Mouse (Mus musculus): Measurements from ENCODE around the gene Plk2. TPM values are rescaled to one million over a fixed set of nuclear protein-coding genes. Genes with fewer than 3 reads are reported as not detected.
"Not testable (repeated sequence)": the region's sequence is repeated elsewhere in the genome, so short reads cannot be mapped to it uniquely, and the experiment has no call there.

Plk2 gene
- 40.5 and 51.0 TPM in 2 replicates for polyA plus RNA-seq (2016; fragmentation: Nextera tagmentation; extraction: Ambion mirVana)

- WGBS: under 1% methylated on average over 70 of the region's 71 CpGs
- Histone ChIP-seq H3K27ac (replicated peaks) (peak within 1 kb of the TSS; percentile 87), H3K36me3 (peaks cover 21% of the 10 kb centered on the region), H3K4me3 (peak within 1 kb of the TSS; percentile 79), H3K4me1 (peaks cover 34% of the 10 kb centered on the region), H3K9me3 (replicated peaks) (peaks cover 6% of the 10 kb centered on the region; the same call in 1 of the 2 replicates), H3K27me3 (ENCODE audit: low read depth, poor library complexity, severe bottlenecking) (peaks cover 50% of the 10 kb centered on the region)
- DNase-seq (ENCODE audit: low spot score): peak; percentile 92
Observed at GRCm38 (mm10) chr13:110394291-110395178, at the start of gene Plk2. TSS of gene Plk2 (plus strand) at chr13:110395046.

- 28% methylated on average over 7 of the region's 7 CpGs for WGBS
- H3K4me1 ChIP-seq: peaks cover 5% of the 10 kb centered on the region
- H3K36me3 ChIP-seq: no peaks in the 10 kb centered on the region
- DNase-seq (ENCODE audit: low spot score): peak; percentile 38
- no peak overlapping the region for H3K27ac ChIP-seq (replicated peaks)
- H3K4me3 ChIP-seq: no peak overlapping the region
- H3K9me3 ChIP-seq (replicated peaks): no peaks in the 10 kb centered on the region
- no peaks in the 10 kb centered on the region for H3K27me3 ChIP-seq (ENCODE audit: low read depth, poor library complexity, severe bottlenecking)
Observed at GRCm38 (mm10) chr13:110346707-110347106, 48.1 kb upstream of the Plk2 start.

- Histone ChIP-seq H3K27me3 (ENCODE audit: low read depth, poor library complexity, severe bottlenecking) (no peaks in the 10 kb centered on the region), H3K9me3 (replicated peaks) (no peaks in the 10 kb centered on the region), H3K27ac (replicated peaks) (no peak overlapping the region), H3K4me3 (no peak overlapping the region), H3K36me3 (no peaks in the 10 kb centered on the region), H3K4me1 (peaks cover 5% of the 10 kb centered on the region)
- WGBS: 88% methylated on average over 6 of the region's 6 CpGs
- no peak for DNase-seq (ENCODE audit: low spot score)
Observed at GRCm38 (mm10) chr13:110351051-110351450, 43.8 kb upstream of the Plk2 start.

- Histone ChIP-seq H3K4me3 (no peak within 1 kb of the TSS), H3K27me3 (ENCODE audit: low read depth, poor library complexity, severe bottlenecking) (no peaks in the 10 kb centered on the region), H3K27ac (replicated peaks) (no peak within 1 kb of the TSS), H3K9me3 (replicated peaks) (no peaks in the 10 kb centered on the region), H3K4me1 (no peaks in the 10 kb centered on the region), H3K36me3 (no peaks in the 10 kb centered on the region)
- DNase-seq (ENCODE audit: low spot score): no peak
- WGBS: 95% methylated on average over 2 of the region's 2 CpGs
Observed at GRCm38 (mm10) chr13:110356941-110357340, 37.9 kb upstream of the Plk2 start, which contains the start of gene Gapt. TSS of gene Gapt (minus strand) at chr13:110357199.

GRCm38 (mm10) chr13:110363722-110364121 lies 31.1 kb upstream of the Plk2 start:
- no peaks in the 10 kb centered on the region for H3K36me3 ChIP-seq
- no peaks in the 10 kb centered on the region for H3K9me3 ChIP-seq (replicated peaks)
- no peaks in the 10 kb centered on the region for H3K27me3 ChIP-seq (ENCODE audit: low read depth, poor library complexity, severe bottlenecking)
- H3K4me1 ChIP-seq: no peaks in the 10 kb centered on the region
- WGBS: 84% methylated on average over 6 of the region's 6 CpGs
- no peak overlapping the region for H3K27ac ChIP-seq (replicated peaks)
- H3K4me3 ChIP-seq: no peak overlapping the region
- DNase-seq (ENCODE audit: low spot score): no peak

GRCm38 (mm10) chr13:110366477-110366876 lies 28.4 kb upstream of the Plk2 start:
- Histone ChIP-seq H3K4me3 (no peak overlapping the region), H3K9me3 (replicated peaks) (0 out of 2 replicates have a peak, but pooled peaks cover 1% of the 10 kb centered on the region), H3K4me1 (no peaks in the 10 kb centered on the region), H3K36me3 (no peaks in the 10 kb centered on the region), H3K27ac (replicated peaks) (no peak overlapping the region), H3K27me3 (ENCODE audit: low read depth, poor library complexity, severe bottlenecking) (no peaks in the 10 kb centered on the region)
- WGBS: 91% methylated on average over 3 of the region's 3 CpGs
- no peak for DNase-seq (ENCODE audit: low spot score)

- DNase-seq (ENCODE audit: low spot score): no peak
- WGBS: 93% methylated on average over 3 of the region's 3 CpGs
- Histone ChIP-seq H3K4me3 (no peak overlapping the region), H3K4me1 (no peaks in the 10 kb centered on the region), H3K27me3 (ENCODE audit: low read depth, poor library complexity, severe bottlenecking) (no peaks in the 10 kb centered on the region), H3K36me3 (no peaks in the 10 kb centered on the region), H3K27ac (replicated peaks) (no peak overlapping the region), H3K9me3 (replicated peaks) (0 out of 2 replicates have a peak, but pooled peaks cover 4% of the 10 kb centered on the region)
Observed at GRCm38 (mm10) chr13:110367961-110368555, 26.8 kb upstream of the Plk2 start.

- not testable (repeated sequence) for H3K27ac ChIP-seq (replicated peaks); H3K4me1 ChIP-seq; DNase-seq (ENCODE audit: low spot score); H3K4me3 ChIP-seq; H3K36me3 ChIP-seq; H3K27me3 ChIP-seq (ENCODE audit: low read depth, poor library complexity, severe bottlenecking); H3K9me3 ChIP-seq (replicated peaks)
- 63% methylated on average over 6 of the region's 6 CpGs for WGBS
Observed at GRCm38 (mm10) chr13:110368556-110369040, 26.2 kb upstream of the Plk2 start.

GRCm38 (mm10) chr13:110369673-110370072 lies 25.2 kb upstream of the Plk2 start:
- Histone ChIP-seq H3K27ac (replicated peaks) (no peak overlapping the region), H3K4me1 (no peaks in the 10 kb centered on the region)
- 96% methylated on average over 1 of the region's 1 CpGs for WGBS

GRCm38 (mm10) chr13:110382447-110382901 lies 12.4 kb upstream of the Plk2 start:
- Histone ChIP-seq H3K27ac (replicated peaks) (no peak overlapping the region), H3K27me3 (ENCODE audit: low read depth, poor library complexity, severe bottlenecking) (no peaks in the 10 kb centered on the region), H3K36me3 (no peaks in the 10 kb centered on the region), H3K9me3 (replicated peaks) (no peaks in the 10 kb centered on the region), H3K4me3 (no peak overlapping the region), H3K4me1 (no peaks in the 10 kb centered on the region)
- peak; percentile 54 for DNase-seq (ENCODE audit: low spot score)
- 19% methylated on average over 5 of the region's 5 CpGs for WGBS

More at GRCm38 (mm10) chr13:110369673-110370072, 25.2 kb upstream of the Plk2 start:
- Histone ChIP-seq H3K9me3 (replicated peaks) (0 out of 2 replicates have a peak, but pooled peaks cover 4% of the 10 kb centered on the region), H3K27me3 (ENCODE audit: low read depth, poor library complexity, severe bottlenecking) (no peaks in the 10 kb centered on the region), H3K4me3 (no peak overlapping the region), H3K36me3 (no peaks in the 10 kb centered on the region)
- DNase-seq (ENCODE audit: low spot score): no peak

GRCm38 (mm10) chr13:110384514-110384913 lies 10.3 kb upstream of the Plk2 start:
- DNase-seq (ENCODE audit: low spot score): no peak

GRCm38 (mm10) chr13:110392210-110392609 lies 2.6 kb upstream of the Plk2 start:
- no peak overlapping the region for H3K4me3 ChIP-seq

More at GRCm38 (mm10) chr13:110384514-110384913, 10.3 kb upstream of the Plk2 start:
- H3K36me3 ChIP-seq: no peaks in the 10 kb centered on the region
- H3K9me3 ChIP-seq (replicated peaks): peaks cover 6% of the 10 kb centered on the region; the same call in 1 of the 2 replicates
- H3K4me1 ChIP-seq: no peaks in the 10 kb centered on the region
- no peak overlapping the region for H3K4me3 ChIP-seq
- H3K27me3 ChIP-seq (ENCODE audit: low read depth, poor library complexity, severe bottlenecking): no peaks in the 10 kb centered on the region
- WGBS: 81% methylated on average over 6 of the region's 6 CpGs
- H3K27ac ChIP-seq (replicated peaks): no peak overlapping the region

More at GRCm38 (mm10) chr13:110392210-110392609, 2.6 kb upstream of the Plk2 start:
- Histone ChIP-seq H3K27ac (replicated peaks) (no peak overlapping the region), H3K36me3 (no peaks in the 10 kb centered on the region), H3K4me1 (peaks cover 28% of the 10 kb centered on the region), H3K27me3 (ENCODE audit: low read depth, poor library complexity, severe bottlenecking) (peaks cover 37% of the 10 kb centered on the region), H3K9me3 (replicated peaks) (peaks cover 13% of the 10 kb centered on the region; the same call in 1 of the 2 replicates)
- DNase-seq (ENCODE audit: low spot score): peak; percentile 33
- 30% methylated on average over 8 of the region's 8 CpGs for WGBS
